Mouse (Mus musculus) kidney, postnatal 0 days (tissue): ENCODE results near the gene Ascl5. TPM values are rescaled to one million over a fixed set of nuclear protein-coding genes. Genes with fewer than 3 reads are reported as not detected.

ENCODE experiments used
- ATAC-seq: fragments of 200-750 bp; cut with Nextera tagmentation; replicated peaks from 2 replicates; pipeline ENCODE4 v1.8.0; 2017; ENCODE audit warnings: low read depth, moderate number of reproducible peaks, moderate TSS enrichment, moderate library complexity; ENCODE audit not compliant: low FRiP score
- DNase-seq: peaks from one replicate; pipeline ENCODE4 v3.0.0-alpha.2; 2016; ENCODE audit warnings: low spot score
- H3K27ac ChIP-seq: fragments of 300-500 bp; sonication (generic); 2 replicates; pipeline ENCODE4 v1.5.1; 2014; ENCODE audit warnings: mild to moderate bottlenecking
- H3K27me3 ChIP-seq: fragments of 300-500 bp; sonication (generic); 2 replicates; pipeline ENCODE4 v1.6.1; 2014; ENCODE audit warnings: low read length, mixed read lengths; ENCODE audit not compliant: insufficient read depth
- H3K36me3 ChIP-seq: fragments of 300-500 bp; sonication (generic); 2 replicates; pipeline ENCODE4 v1.6.1; 2014; ENCODE audit warnings: low read length, mixed read lengths; ENCODE audit not compliant: insufficient read depth
- H3K4me1 ChIP-seq: fragments of 300-500 bp; sonication (generic); replicated peaks from 2 replicates; pipeline ENCODE4 v1.6.1; 2014; ENCODE audit warnings: antibody characterized with exemption, low read length, mixed read lengths; ENCODE audit not compliant: insufficient read depth
- H3K4me2 ChIP-seq: fragments of 300-500 bp; sonication (generic); 2 replicates; pipeline ENCODE4 v1.6.1; 2014; ENCODE audit warnings: mild to moderate bottlenecking, low read length, moderate library complexity, mixed read lengths
- H3K4me3 ChIP-seq: fragments of 300-500 bp; sonication (generic); replicated peaks from 2 replicates; pipeline ENCODE4 v1.5.1; 2014; ENCODE audit warnings: low read depth, low read length
- H3K9ac ChIP-seq: fragments of 300-500 bp; sonication (generic); 2 replicates; pipeline ENCODE4 v1.6.1; 2014; ENCODE audit warnings: low read depth, low read length
- H3K9me3 ChIP-seq: fragments of 300-500 bp; sonication (generic); replicated peaks from 2 replicates; pipeline ENCODE4 v1.6.1; 2016; ENCODE audit warnings: low read length, inconsistent platforms, mixed read lengths
- CTCF ChIP-seq: IDR thresholded peaks from 2 replicates; pipeline ENCODE4 v1.5.1; 2016; ENCODE audit warnings: antibody characterized with exemption, low read depth, mild to moderate bottlenecking, moderate library complexity
- WGBS: fragments of 180-500 bp; shearing (Covaris S2); extraction: QIAGEN DNeasy Blood & Tissue Kit; methylation state at CpG from one replicate; pipeline ENCODE4 v1.1.7; 2014; 5-methylcytosine and 5-hydroxymethylcytosine counted together
- polyA plus RNA-seq: library from polyadenylated mRNA; unstranded; fragments of >200 nt; fragmentation: Nextera tagmentation; extraction: Ambion mirVana; gene quantifications from 2 replicates; pipeline ENCODE4 v1.2.1, GENCODE M21; 2015

Gene Ascl5
- polyA plus RNA-seq, 1 experiment from 2014 or later: not detected

DNA sequence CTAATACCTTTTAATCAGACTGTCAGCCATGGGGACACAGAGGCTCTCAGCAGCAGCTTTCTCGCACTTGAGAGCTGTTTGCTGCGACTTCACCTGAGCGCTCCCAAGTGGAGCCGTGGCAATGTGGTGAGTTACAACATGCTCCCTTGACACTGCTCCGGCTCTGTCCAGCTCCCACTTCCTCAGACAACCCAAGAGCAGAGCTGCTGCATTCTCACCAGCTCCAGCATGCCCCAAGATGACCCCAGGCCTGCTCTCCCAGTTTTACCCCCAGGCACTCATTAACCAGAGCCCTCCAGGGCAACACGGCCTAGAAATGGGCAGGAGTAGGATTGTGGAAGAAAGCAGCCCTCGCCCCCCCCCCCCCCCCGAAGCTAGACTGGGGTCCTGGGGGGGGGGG is 18.9 kb upstream of the Ascl5 start:
- ATAC-seq (peak; percentile 75), DNase-seq (no peak)
- Histone ChIP-seq H3K4me2 (no peak overlapping the region), H3K9me3 (no peaks in the 10 kb centered on the region), H3K27ac (no peak overlapping the region), H3K36me3 (peaks cover 76% of the 10 kb centered on the region), H3K4me3 (no peak overlapping the region), H3K27me3 (no peaks in the 10 kb centered on the region), H3K9ac (no peak overlapping the region), H3K4me1 (no peaks in the 10 kb centered on the region)
- WGBS: 58% methylated on average over 8 of the region's 8 CpGs
- no peak for TF ChIP-seq CTCF

DNA sequence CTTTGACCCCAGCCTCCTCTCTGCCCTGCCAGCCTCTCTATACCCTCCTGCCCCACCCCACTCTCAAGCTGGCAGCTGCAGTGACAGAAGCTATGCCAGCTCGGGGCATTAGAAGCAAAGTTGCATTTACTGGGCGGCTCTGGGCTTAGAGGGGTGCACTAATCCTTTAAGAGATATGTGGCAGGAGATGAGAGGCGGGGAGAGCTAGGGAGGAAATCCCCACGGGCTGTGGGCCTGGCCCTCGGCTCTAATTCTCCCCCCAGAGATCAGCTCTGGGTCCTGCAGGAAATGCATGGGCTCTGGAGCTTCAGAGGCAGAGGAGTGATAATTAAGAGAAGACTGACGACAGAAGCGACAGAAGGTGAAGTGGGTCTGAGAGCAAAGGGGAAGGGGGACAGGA is 17.6 kb upstream of the Ascl5 start:
- no peak for TF ChIP-seq CTCF
- no peaks in the 10 kb centered on the region for H3K27me3 ChIP-seq
- H3K9ac ChIP-seq: no peak overlapping the region
- 55% methylated on average over 7 of the region's 7 CpGs for WGBS
- ATAC-seq (no peak), DNase-seq (no peak)
- no peak overlapping the region for H3K27ac ChIP-seq
- H3K4me1 ChIP-seq: no peaks in the 10 kb centered on the region
- peaks cover 63% of the 10 kb centered on the region for H3K36me3 ChIP-seq
- no peak overlapping the region for H3K4me2 ChIP-seq
- H3K9me3 ChIP-seq: no peaks in the 10 kb centered on the region
- no peak overlapping the region for H3K4me3 ChIP-seq

DNA sequence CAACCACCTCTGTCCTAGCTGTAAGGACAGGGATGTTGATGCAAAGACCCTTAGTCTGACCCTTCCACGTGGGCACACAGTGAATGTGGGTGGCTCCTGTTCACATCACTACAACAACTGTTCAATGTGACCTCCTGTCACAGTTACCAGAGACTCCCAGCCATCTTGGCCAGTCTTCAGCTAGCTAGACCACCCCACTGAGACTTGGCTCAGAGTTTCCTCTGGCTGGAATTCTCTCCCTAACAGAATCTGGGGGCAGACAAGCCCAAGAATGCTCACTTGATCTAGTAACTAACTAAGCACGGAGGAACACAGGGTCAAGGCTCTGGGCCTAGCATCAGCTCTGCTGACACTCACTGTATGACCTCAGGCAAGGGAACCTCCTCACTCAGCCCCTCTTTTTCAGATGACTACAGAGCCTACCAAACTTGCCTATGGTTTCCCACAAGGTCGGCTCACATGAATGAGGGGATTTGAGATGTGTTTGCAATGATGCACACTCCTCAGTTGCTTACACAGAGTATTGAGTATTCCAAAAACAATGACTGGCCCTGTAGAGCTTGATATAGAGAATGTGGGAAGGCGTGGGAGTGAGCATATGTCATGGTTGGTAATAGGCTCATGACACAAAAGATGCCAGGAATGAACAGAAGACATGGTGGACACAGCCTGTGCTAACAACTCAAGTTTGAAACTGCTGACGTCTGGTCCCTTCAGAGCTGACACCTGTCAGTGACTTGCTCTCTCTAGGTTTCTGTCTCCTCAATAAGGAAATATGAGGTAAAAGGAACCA is 11.7 kb upstream of the Ascl5 start:
- ATAC-seq: no peak

DNA sequence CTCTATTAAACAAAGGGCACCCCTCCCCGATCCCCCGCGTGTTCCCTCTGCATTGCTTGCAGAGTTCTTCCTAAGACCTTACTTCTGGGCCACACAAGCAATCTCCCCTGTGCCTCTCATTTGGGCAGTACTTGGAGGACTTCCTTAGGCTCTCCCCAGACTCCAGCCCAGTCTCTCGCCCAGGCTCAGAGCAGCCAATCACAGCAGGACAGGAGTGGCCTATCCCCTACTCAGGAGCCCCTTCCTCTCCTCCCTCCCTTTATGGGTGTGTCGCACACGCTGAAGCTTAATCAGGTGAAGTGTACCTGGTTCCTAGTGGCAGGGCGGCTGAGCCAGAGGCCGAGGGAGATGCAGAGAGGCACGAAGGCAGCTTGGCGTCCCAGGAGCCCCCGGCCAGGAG is 10.2 kb upstream of the Ascl5 start:
- DNase-seq: no peak
- 16% methylated on average over 11 of the region's 11 CpGs for WGBS

More for the DNA sequence above, 11.7 kb upstream of the Ascl5 start:
- Histone ChIP-seq H3K4me1 (no peaks in the 10 kb centered on the region), H3K4me2 (no peak overlapping the region), H3K4me3 (no peak overlapping the region), H3K27me3 (no peaks in the 10 kb centered on the region), H3K9me3 (no peaks in the 10 kb centered on the region), H3K36me3 (peaks cover 16% of the 10 kb centered on the region), H3K27ac (no peak overlapping the region), H3K9ac (no peak overlapping the region)
- WGBS: 72% methylated on average over 5 of the region's 5 CpGs
- TF ChIP-seq CTCF: no peak
- DNase-seq: no peak

DNA sequence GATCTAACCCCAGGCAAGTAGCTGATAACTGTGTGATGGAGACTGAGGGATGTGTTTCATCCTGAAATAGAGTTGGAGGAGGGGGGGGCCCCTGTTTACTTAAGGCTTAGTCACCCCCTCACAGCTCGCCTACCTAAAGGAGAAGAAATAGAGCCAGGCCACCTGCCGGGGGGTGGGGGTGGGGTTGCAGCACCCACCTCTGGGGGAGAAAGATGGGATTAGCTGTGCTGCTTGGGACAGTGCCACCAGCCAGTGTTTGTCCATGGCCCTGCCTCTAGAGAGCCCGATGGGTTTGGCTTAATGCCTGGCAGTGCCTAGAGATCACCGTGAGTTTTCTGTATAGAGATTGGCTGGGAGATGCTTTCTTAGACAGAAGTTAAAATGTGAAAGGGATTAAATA is 9.7 kb upstream of the Ascl5 start:
- H3K4me2 ChIP-seq: no peak overlapping the region
- no peak for DNase-seq
- H3K4me1 ChIP-seq: no peaks in the 10 kb centered on the region
- no peak for TF ChIP-seq CTCF
- H3K9ac ChIP-seq: no peak overlapping the region
- no peak for ATAC-seq
- H3K36me3 ChIP-seq: no peaks in the 10 kb centered on the region
- H3K27ac ChIP-seq: no peak overlapping the region
- no peak overlapping the region for H3K4me3 ChIP-seq
- H3K27me3 ChIP-seq: no peaks in the 10 kb centered on the region
- no peaks in the 10 kb centered on the region for H3K9me3 ChIP-seq
- 31% methylated on average over 4 of the region's 4 CpGs for WGBS

More for the DNA sequence above, 10.2 kb upstream of the Ascl5 start:
- H3K4me2 ChIP-seq: no peak overlapping the region
- H3K27ac ChIP-seq: no peak overlapping the region
- no peaks in the 10 kb centered on the region for H3K27me3 ChIP-seq
- no peak for TF ChIP-seq CTCF
- peaks cover 1% of the 10 kb centered on the region; the same call in 1 of the 2 replicates for H3K36me3 ChIP-seq
- no peaks in the 10 kb centered on the region for H3K9me3 ChIP-seq
- H3K4me1 ChIP-seq: no peaks in the 10 kb centered on the region
- no peak overlapping the region for H3K9ac ChIP-seq
- no peak overlapping the region for H3K4me3 ChIP-seq
- ATAC-seq: no peak; the same call in 1 of the 2 replicates

DNA sequence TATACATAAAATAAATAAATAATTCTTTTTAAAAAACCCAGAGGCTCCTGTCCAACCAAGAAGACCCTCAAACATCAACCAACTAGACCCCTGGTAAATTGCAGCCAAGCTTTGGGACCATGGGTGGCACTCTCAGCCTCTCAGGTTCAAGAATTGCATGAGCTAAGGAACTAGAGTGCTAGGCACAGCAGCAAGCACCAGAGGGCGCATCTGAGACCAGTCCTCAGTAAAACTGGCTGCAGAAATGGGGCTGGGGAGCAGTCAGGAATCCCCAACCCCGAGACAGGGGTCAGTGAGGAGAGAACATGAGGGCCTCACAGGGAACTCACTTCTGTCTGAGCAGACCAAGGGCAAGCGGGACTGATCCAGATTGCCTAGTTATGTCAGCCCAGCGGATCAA is 4.8 kb upstream of the Ascl5 start:
- Histone ChIP-seq H3K4me2 (no peak overlapping the region), H3K27ac (no peak overlapping the region), H3K9ac (no peak overlapping the region), H3K36me3 (no peaks in the 10 kb centered on the region), H3K27me3 (peaks cover 16% of the 10 kb centered on the region), H3K9me3 (no peaks in the 10 kb centered on the region), H3K4me3 (no peak overlapping the region), H3K4me1 (peaks cover 2% of the 10 kb centered on the region; the same call in 1 of the 2 replicates)
- 14% methylated on average over 4 of the region's 4 CpGs for WGBS
- TF ChIP-seq CTCF: peak; percentile 71
- ATAC-seq: no peak
- peak; percentile 80 for DNase-seq
